26 mouse cellular contexts compared by ENCODE assay signal in genomic region chr2:103058266-103058665, GRCm38 (mm10). TPM values are rescaled to one million over a fixed set of nuclear protein-coding genes. Genes with fewer than 3 reads are reported as not detected.
DNase-seq lines count a peak whose midpoint lies in the region; ATAC-seq and TF ChIP-seq lines count a peak whose summit lies in the region.
"Had no signal": no experiment of that assay in that cellular context is flagged by ENCODE, and none has a peak within 500 bp of the region (broad histone marks: within the 10 kb centered on the region; RNA-seq: fewer than 3 reads in every experiment).

No protein-coding gene starts in this region.

- no peak for TF ChIP-seq CTCF in lung, postnatal 0 days (IDR thresholded peaks at IDR 0.05)
- no peak for TF ChIP-seq CTCF in layer of hippocampus, adult 2 months (conservative IDR thresholded peaks at IDR 0.05)

- H3K27me3 ChIP-seq in lung, postnatal 0 days (replicated peaks; ENCODE audit: insufficient read depth, low read length), result no peaks in the 10 kb centered on the region
- H3K27me3 ChIP-seq in midbrain, embryonic 16.5 days (ENCODE audit: control insufficient read depth, insufficient read depth, low read depth, low read length), result no peaks in the 10 kb centered on the region
- H3K27me3 ChIP-seq: embryonic facial prominence, embryonic 12.5 days; embryonic facial prominence, embryonic 15.5 days; heart, embryonic 13.5 days had no signal

- no peak overlapping the region for H3K4me3 ChIP-seq in lung, postnatal 0 days (ENCODE audit: low read depth, low read length)
- H3K4me3 ChIP-seq in layer of hippocampus, adult 2 months, result no peak overlapping the region
- no peak overlapping the region for H3K4me3 ChIP-seq in midbrain, embryonic 16.5 days (ENCODE audit: low read depth, low read length)
- H3K4me3 ChIP-seq: embryonic facial prominence, embryonic 12.5 days; embryonic facial prominence, embryonic 15.5 days; gastrocnemius, adult 2 months; heart, embryonic 10.5 days; heart, embryonic 13.5 days had no signal

- peak; percentile 90 for TF ChIP-seq EP300 in lung, postnatal 0 days (IDR thresholded peaks at IDR 0.05)

- H3K4me1 ChIP-seq in lung, postnatal 0 days (ENCODE audit: insufficient read depth, low read depth, low read length), result peaks cover 7% of the 10 kb centered on the region; the same call in 1 of the 2 replicates
- H3K4me1 ChIP-seq in midbrain, embryonic 16.5 days (ENCODE audit: control insufficient read depth, insufficient read depth, low read length), result peaks cover 11% of the 10 kb centered on the region; the same call in 1 of the 2 replicates

- 56% methylated on average over 3 of the region's 3 CpGs for WGBS in lung, postnatal 0 days
- 90% methylated on average over 3 of the region's 3 CpGs for WGBS in midbrain, embryonic 16.5 days

- H3K9ac ChIP-seq in lung, postnatal 0 days (replicated peaks; ENCODE audit: low read depth), result no peak overlapping the region
- H3K9ac ChIP-seq in midbrain, embryonic 16.5 days (ENCODE audit: low read depth, low read length), result no peak overlapping the region
- H3K9ac ChIP-seq: embryonic facial prominence, embryonic 12.5 days; embryonic facial prominence, embryonic 15.5 days; forebrain, postnatal 0 days; heart, embryonic 13.5 days; hindbrain, embryonic 14.5 days had no signal

- peak; percentile 85 for ATAC-seq in lung, postnatal 0 days
- peak; percentile 95 for ATAC-seq in granulocyte monocyte progenitor cell, adult 5-6 weeks (replicated peaks; ENCODE audit: poor library complexity, severe bottlenecking)
- ATAC-seq in midbrain, embryonic 16.5 days, result no peak
- ATAC-seq: activated CD4-positive, CD25-positive, alpha-beta regulatory T cell, adult 4 months; forebrain, embryonic 14.5 days; forebrain, postnatal 0 days; hindbrain, postnatal 0 days had no signal

- no peak overlapping the region; the same call in 1 of the 2 replicates for H3K27ac ChIP-seq in lung, postnatal 0 days (ENCODE audit: low read length)
- H3K27ac ChIP-seq in layer of hippocampus, adult 2 months, result no peak overlapping the region
- no peak overlapping the region for H3K27ac ChIP-seq in midbrain, embryonic 16.5 days (ENCODE audit: low read length)
- H3K27ac ChIP-seq: embryonic facial prominence, embryonic 12.5 days; embryonic facial prominence, embryonic 15.5 days; gastrocnemius, adult 2 months; heart, embryonic 10.5 days; heart, embryonic 13.5 days; hindbrain, embryonic 14.5 days; hindbrain, postnatal 0 days had no signal

- DNase-seq in lung, postnatal 0 days (ENCODE audit: low spot score), result peak; percentile 88
- DNase-seq in lung, adult 18-20 months, result no peak
- peak; percentile 50 for DNase-seq in lung, postnatal 36 days
- no peak for DNase-seq in heart, adult 9 months (ENCODE audit: low spot score in 2 of 2)
- no peak for DNase-seq in layer of hippocampus, adult 2 months (ENCODE audit: low spot score in 2 of 2)
- DNase-seq: adrenal gland, adult 8-10 months; adrenal gland, postnatal 25 days; cerebellum, adult 18-20 months; cerebellum, adult 9-11 months; cerebellum, postnatal 25 days; forebrain, postnatal 0 days; gastrocnemius, adult 2 months; gastrocnemius, postnatal 14 days; heart, adult 18-20 months; heart, postnatal 14 days; heart, postnatal 4 days had no signal

- H3K4me2 ChIP-seq in lung, postnatal 0 days (replicated peaks; ENCODE audit: low read depth, low read length), result no peak overlapping the region
- no peak overlapping the region for H3K4me2 ChIP-seq in midbrain, embryonic 16.5 days (ENCODE audit: low read length)
- H3K4me2 ChIP-seq: embryonic facial prominence, embryonic 12.5 days; embryonic facial prominence, embryonic 15.5 days; heart, embryonic 13.5 days; hindbrain, embryonic 14.5 days had no signal

- H3K36me3 ChIP-seq in lung, postnatal 0 days (ENCODE audit: insufficient read depth, low read length), result no peaks in the 10 kb centered on the region
- H3K36me3 ChIP-seq in midbrain, embryonic 16.5 days (ENCODE audit: control insufficient read depth, insufficient read depth, low read length), result no peaks in the 10 kb centered on the region
- H3K36me3 ChIP-seq: embryonic facial prominence, embryonic 12.5 days; embryonic facial prominence, embryonic 15.5 days; heart, embryonic 10.5 days had no signal

- no peaks in the 10 kb centered on the region for H3K9me3 ChIP-seq in lung, postnatal 0 days (ENCODE audit: low read length)
- no peaks in the 10 kb centered on the region for H3K9me3 ChIP-seq in midbrain, embryonic 16.5 days (replicated peaks; ENCODE audit: control insufficient read depth, low read length, poor library complexity, severe bottlenecking)
- H3K9me3 ChIP-seq: embryonic facial prominence, embryonic 12.5 days; embryonic facial prominence, embryonic 15.5 days; heart, embryonic 10.5 days; heart, embryonic 13.5 days had no signal

RNA-seq across cellular contexts. Expression of gene Pdhx, which starts 15.0 kb away (rescaled TPM):
- polyA plus RNA-seq in lung, postnatal 0 days (2015; fragmentation: Nextera tagmentation; extraction: Ambion mirVana), result 23.0 and 25.3 TPM in 2 replicates
- 18.8 and 19.9 TPM in 2 replicates for total RNA-seq in granulocyte monocyte progenitor cell, adult 5-6 weeks (2014; fragmentation: Nextera tagmentation)
- 25.5 and 47.9 TPM in 2 replicates for total RNA-seq in granulocyte monocyte progenitor cell, adult 5-6 weeks (2017)
- total RNA-seq in layer of hippocampus, adult 2 months (2021), result 10 to 100 TPM; 53.7 to 55.5 TPM
- 70.9 and 74.8 TPM in 2 replicates for polyA plus RNA-seq in midbrain, embryonic 16.5 days (2015; fragmentation: Nextera tagmentation; extraction: Ambion mirVana)

RNA-seq across cellular contexts. Expression of gene Apip, which starts 15.2 kb away (rescaled TPM):
- polyA plus RNA-seq in lung, postnatal 0 days (2015; fragmentation: Nextera tagmentation; extraction: Ambion mirVana), result 66.8 and 70.4 TPM in 2 replicates
- total RNA-seq in granulocyte monocyte progenitor cell, adult 5-6 weeks (2014; fragmentation: Nextera tagmentation), result 38.1 and 47.7 TPM in 2 replicates
- total RNA-seq in granulocyte monocyte progenitor cell, adult 5-6 weeks (2017), result 31.8 and 38.2 TPM in 2 replicates
- 10 to 100 TPM; 19.3 to 24.4 TPM for total RNA-seq in layer of hippocampus, adult 2 months (2021)
- polyA plus RNA-seq in midbrain, embryonic 16.5 days (2015; fragmentation: Nextera tagmentation; extraction: Ambion mirVana), result 43.0 and 43.3 TPM in 2 replicates

Comparison
In these comparisons a context has a peak if more than half of its experiments do, and no peak if none do; other contexts are left out.
1. DNase-seq: peak in lung, postnatal 0 days (single experiment) and lung, postnatal 36 days (single experiment); none in lung, adult 18-20 months (0 of 2), heart, adult 9 months (0 of 2) and layer of hippocampus, adult 2 months (0 of 2).